Mouse (Mus musculus) neural tube, embryonic 11.5 days (tissue): ENCODE measurements around the gene Trim24. TPM values are rescaled to one million over a fixed set of nuclear protein-coding genes. Genes with fewer than 3 reads are reported as not detected.
A peak's percentile ranks its signal among the peaks of the same experiment; 100 is the strongest.

Experiments used
- ATAC-seq: fragments of 200-750 bp; cut with Nextera tagmentation; 2 replicates; pipeline ENCODE4 v1.8.0; 2017; ENCODE audit warnings: moderate number of reproducible peaks, mild to moderate bottlenecking, moderate TSS enrichment, moderate library complexity; ENCODE audit not compliant: insufficient read depth, low FRiP score, low TSS enrichment
- DNase-seq: peaks from one replicate; pipeline ENCODE4 v3.0.0-alpha.2; 2015; ENCODE audit warnings: low spot score
- H3K27ac ChIP-seq: fragments of 300-500 bp; sonication (generic); 2 replicates; pipeline ENCODE4 v1.5.1; 2014; ENCODE audit warnings: low read depth, mild to moderate bottlenecking, low read length
- H3K27me3 ChIP-seq: fragments of 300-500 bp; sonication (generic); 2 replicates; pipeline ENCODE4 v1.6.1; 2014; ENCODE audit warnings: mild to moderate bottlenecking, low read length, mixed read lengths; ENCODE audit not compliant: control insufficient read depth, insufficient read depth
- H3K36me3 ChIP-seq: fragments of 300-500 bp; sonication (generic); 2 replicates; pipeline ENCODE4 v1.6.1; 2014; ENCODE audit warnings: mild to moderate bottlenecking, low read length, moderate library complexity, mixed read lengths; ENCODE audit not compliant: control insufficient read depth, insufficient read depth
- H3K4me1 ChIP-seq: fragments of 300-500 bp; sonication (generic); 2 replicates; pipeline ENCODE4 v1.6.1; 2014; ENCODE audit warnings: low read length, mixed read lengths; ENCODE audit not compliant: control insufficient read depth, insufficient read depth
- H3K4me2 ChIP-seq: fragments of 300-500 bp; sonication (generic); 2 replicates; pipeline ENCODE4 v1.6.1; 2014; ENCODE audit warnings: low read depth, mild to moderate bottlenecking, moderate library complexity
- H3K4me3 ChIP-seq: fragments of 300-500 bp; sonication (generic); 2 replicates; pipeline ENCODE4 v1.5.1; 2014; ENCODE audit warnings: low read depth, low read length
- H3K9ac ChIP-seq: fragments of 300-500 bp; sonication (generic); 2 replicates; pipeline ENCODE4 v1.6.1; 2014; ENCODE audit warnings: mild to moderate bottlenecking, low read length
- H3K9me3 ChIP-seq: fragments of 300-500 bp; sonication (generic); 2 replicates; pipeline ENCODE4 v1.6.1; 2016; ENCODE audit warnings: low read length; ENCODE audit not compliant: control insufficient read depth
- WGBS: fragments of 180-500 bp; shearing (Covaris S2); extraction: QIAGEN DNeasy Blood & Tissue Kit; methylation state at CpG from one replicate; pipeline ENCODE4 v1.1.7; 2014; 5-methylcytosine and 5-hydroxymethylcytosine counted together
- polyA plus RNA-seq: library from polyadenylated mRNA; unstranded; fragments of >200 nt; fragmentation: Nextera tagmentation; extraction: Ambion mirVana; gene quantifications from 2 replicates; pipeline ENCODE4 v1.2.1, GENCODE M21; 2014

Gene Trim24
- polyA plus RNA-seq, 1 experiment from 2014 or later: 39.9 TPM

DNA sequence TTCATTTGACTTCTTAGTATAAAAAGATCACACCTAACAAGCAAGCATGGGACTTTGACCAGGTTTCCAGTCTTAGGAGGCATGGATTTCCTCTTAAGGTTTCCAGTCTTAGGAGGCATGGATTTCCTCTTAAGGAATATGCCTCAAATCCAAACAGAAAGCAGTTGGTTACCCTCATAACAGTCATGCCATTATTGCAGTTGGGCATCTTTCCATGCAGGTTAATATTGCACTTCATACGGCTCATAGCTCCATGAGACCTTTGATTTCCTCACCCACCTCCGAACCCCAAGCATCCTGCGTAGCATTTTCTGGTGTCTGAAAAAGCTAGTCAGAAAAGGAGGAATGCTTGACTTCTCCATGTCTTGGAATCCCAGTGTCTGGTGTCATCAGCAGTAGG is 10.0 kb downstream of the Trim24 start:
- Histone ChIP-seq H3K9ac (no peak overlapping the region), H3K4me1 (no peaks in the 10 kb centered on the region), H3K27ac (no peak overlapping the region), H3K27me3 (no peaks in the 10 kb centered on the region), H3K4me2 (no peak overlapping the region), H3K9me3 (peaks cover 17% of the 10 kb centered on the region), H3K36me3 (peaks cover 13% of the 10 kb centered on the region), H3K4me3 (no peak overlapping the region)
- DNase-seq (no peak), ATAC-seq (no peak)
- 96% methylated on average over 3 of the region's 3 CpGs for WGBS

DNA sequence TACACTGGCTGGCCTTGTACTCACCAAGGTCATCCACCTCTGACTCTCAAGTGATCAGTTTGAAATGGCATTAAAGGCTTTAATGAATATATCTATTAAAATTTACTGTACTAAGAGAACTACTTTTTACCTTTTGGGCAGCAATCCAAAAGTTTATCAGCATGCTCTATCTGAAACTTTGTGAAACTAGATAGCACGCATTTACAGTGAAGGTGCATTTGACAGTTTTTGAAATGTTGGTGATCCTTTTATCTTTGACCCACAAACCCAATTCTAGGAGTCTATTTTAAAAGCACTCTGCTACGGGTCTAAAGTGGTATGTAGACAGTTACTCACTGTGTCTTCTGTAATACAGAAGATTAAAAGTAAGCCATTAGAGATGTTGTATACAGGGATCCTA is 23.0 kb downstream of the Trim24 start:
- no peak overlapping the region for H3K9ac ChIP-seq
- DNase-seq (no peak), ATAC-seq (no peak)
- H3K4me1 ChIP-seq: no peaks in the 10 kb centered on the region
- no peaks in the 10 kb centered on the region for H3K27me3 ChIP-seq
- H3K4me2 ChIP-seq: no peak overlapping the region
- no peak overlapping the region for H3K4me3 ChIP-seq
- H3K36me3 ChIP-seq: no peaks in the 10 kb centered on the region; the same call in none of the 2 replicates
- H3K27ac ChIP-seq: no peak overlapping the region
- 0 out of 2 replicates have a peak, but pooled peaks cover 3% of the 10 kb centered on the region for H3K9me3 ChIP-seq
- WGBS: 94% methylated on average over 2 of the region's 2 CpGs

DNA sequence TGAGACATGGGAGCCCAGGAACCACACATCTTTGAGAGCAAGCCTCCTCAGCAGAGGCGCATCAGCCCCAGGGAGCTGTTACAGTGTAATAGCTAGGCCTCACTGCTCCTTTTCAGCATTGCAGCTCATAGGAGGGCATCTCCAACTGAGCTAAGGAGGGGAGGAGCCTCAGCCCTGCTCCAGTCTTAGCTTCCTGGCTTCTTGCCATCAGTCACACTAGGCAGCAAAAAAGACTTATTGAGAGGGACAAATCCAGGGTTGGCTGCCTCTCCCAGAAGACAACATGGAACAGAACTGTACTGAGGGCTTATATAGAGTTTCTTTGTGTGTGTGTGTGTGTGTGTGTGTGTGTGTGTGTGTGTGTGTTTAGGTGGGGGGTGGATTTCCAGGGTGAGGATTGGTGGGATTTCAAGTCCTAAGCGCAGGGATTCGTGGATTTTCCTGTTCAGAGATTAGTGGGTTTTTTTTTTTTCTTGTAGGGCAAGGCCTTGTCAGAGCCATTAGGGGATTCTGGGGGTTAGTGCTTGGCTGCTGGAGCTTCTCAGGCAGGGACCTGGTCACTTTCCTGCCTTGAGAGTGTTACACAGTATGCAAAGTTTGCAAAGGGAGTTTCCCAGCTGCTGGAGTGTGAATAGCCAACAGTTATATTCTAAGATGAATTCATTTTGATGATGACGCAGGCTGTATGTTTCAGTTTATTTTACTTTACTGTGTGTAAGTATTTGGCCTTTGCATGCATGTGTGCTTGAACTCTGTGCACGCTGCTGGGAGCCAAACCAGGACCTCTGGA is 25.2 kb downstream of the Trim24 start:
- Histone ChIP-seq H3K9ac (no peak overlapping the region), H3K4me1 (no peaks in the 10 kb centered on the region), H3K4me3 (no peak overlapping the region), H3K27me3 (no peaks in the 10 kb centered on the region), H3K36me3 (no peaks in the 10 kb centered on the region; the same call in none of the 2 replicates), H3K4me2 (no peak overlapping the region), H3K27ac (no peak overlapping the region), H3K9me3 (0 out of 2 replicates have a peak, but pooled peaks cover 3% of the 10 kb centered on the region)
- DNase-seq (peak; percentile 13), ATAC-seq (no peak; the same call in 1 of the 2 replicates)
- 85% methylated on average over 5 of the region's 5 CpGs for WGBS

DNA sequence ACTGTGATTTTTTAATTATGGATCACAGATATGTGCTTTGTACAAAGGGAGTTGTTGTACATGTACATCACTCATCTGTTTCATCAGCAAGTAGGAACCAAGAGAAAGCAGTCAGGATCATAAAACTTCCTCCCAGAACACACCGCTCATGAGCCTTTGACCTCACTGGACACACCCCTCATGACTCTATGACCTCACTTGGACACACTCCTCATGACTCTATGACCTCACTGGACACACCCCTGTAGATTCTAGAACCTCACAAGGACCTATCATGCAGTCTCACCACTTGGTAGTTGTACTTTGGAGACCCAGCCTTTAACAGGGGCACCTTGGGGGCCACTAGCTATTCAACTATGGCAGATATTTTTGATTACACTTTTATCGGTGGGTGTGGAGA is 29.6 kb downstream of the Trim24 start:
- H3K27ac ChIP-seq: no peak overlapping the region
- 87% methylated on average over 2 of the region's 2 CpGs for WGBS
- ATAC-seq (no peak), DNase-seq (no peak)
- H3K4me3 ChIP-seq: no peak overlapping the region
- no peaks in the 10 kb centered on the region for H3K9me3 ChIP-seq
- no peak overlapping the region for H3K4me2 ChIP-seq
- H3K36me3 ChIP-seq: peaks cover 3% of the 10 kb centered on the region; the same call in 1 of the 2 replicates
- H3K4me1 ChIP-seq: no peaks in the 10 kb centered on the region
- H3K27me3 ChIP-seq: no peaks in the 10 kb centered on the region
- H3K9ac ChIP-seq: no peak overlapping the region

GRCm38 (mm10) chr6:37901791-37902190 is 31.2 kb downstream of the Trim24 start:
- no peak overlapping the region for H3K4me2 ChIP-seq
- H3K9ac ChIP-seq: no peak overlapping the region
- H3K9me3 ChIP-seq: no peaks in the 10 kb centered on the region
- H3K27ac ChIP-seq: no peak overlapping the region
- 98% methylated on average over 2 of the region's 2 CpGs for WGBS
- no peak for DNase-seq
- no peak for ATAC-seq
- no peak overlapping the region for H3K4me3 ChIP-seq
- no peaks in the 10 kb centered on the region for H3K27me3 ChIP-seq
- no peaks in the 10 kb centered on the region for H3K4me1 ChIP-seq
- H3K36me3 ChIP-seq: peaks cover 10% of the 10 kb centered on the region

DNA sequence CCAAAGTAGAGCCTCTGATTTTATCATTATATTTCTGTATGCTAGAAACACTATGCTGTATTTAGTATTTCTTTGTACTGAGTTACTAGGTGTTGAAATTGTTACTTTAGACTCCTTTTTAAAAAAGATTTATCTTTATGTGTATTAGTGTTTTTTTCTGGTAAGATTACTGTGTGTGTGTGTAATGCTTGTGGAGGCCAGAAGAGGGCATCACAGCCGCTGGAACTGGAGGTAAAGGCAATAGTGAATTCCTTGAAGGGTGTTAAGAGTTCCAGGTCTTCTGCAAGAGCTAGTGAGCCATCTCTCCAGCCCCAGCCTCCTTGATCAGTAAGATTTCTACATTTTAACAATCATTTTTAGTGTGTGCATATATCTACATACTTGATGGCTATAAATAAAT is 33.2 kb downstream of the Trim24 start:
- ATAC-seq (no peak), DNase-seq (no peak)
- H3K4me1 ChIP-seq: no peaks in the 10 kb centered on the region
- H3K27ac ChIP-seq: no peak overlapping the region
- peaks cover 11% of the 10 kb centered on the region for H3K36me3 ChIP-seq
- no peak overlapping the region for H3K4me2 ChIP-seq
- H3K4me3 ChIP-seq: no peak overlapping the region
- H3K9me3 ChIP-seq: no peaks in the 10 kb centered on the region
- WGBS: 85% methylated on average over 1 of the region's 1 CpGs
- no peaks in the 10 kb centered on the region for H3K27me3 ChIP-seq
- H3K9ac ChIP-seq: no peak overlapping the region

DNA sequence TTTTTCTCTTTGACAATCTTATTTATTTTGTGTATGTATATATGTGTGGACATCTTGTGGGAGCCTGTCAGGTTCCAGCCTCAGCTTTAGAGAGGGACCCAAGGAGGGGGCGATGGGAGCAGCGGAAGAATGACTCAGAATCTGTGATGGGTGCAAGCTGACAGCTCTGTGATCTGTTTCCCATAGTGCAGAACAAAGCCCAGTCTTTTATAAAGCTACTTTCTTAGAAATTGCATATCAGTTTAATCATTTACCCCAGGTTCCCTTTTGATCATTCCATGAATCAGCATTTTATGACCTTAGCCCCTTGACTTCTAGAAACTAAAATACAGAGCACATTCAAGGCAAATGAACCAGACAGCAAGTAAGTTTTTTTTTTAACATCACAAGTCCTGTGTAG is 42.9 kb downstream of the Trim24 start:
- Histone ChIP-seq H3K4me3 (no peak overlapping the region), H3K9ac (no peak overlapping the region), H3K27me3 (no peaks in the 10 kb centered on the region), H3K9me3 (no peaks in the 10 kb centered on the region), H3K36me3 (peaks cover 4% of the 10 kb centered on the region; the same call in 1 of the 2 replicates), H3K4me2 (no peak overlapping the region), H3K27ac (no peak overlapping the region), H3K4me1 (no peaks in the 10 kb centered on the region)
- WGBS: 79% methylated on average over 2 of the region's 2 CpGs
- no peak for DNase-seq
- ATAC-seq: no peak

DNA sequence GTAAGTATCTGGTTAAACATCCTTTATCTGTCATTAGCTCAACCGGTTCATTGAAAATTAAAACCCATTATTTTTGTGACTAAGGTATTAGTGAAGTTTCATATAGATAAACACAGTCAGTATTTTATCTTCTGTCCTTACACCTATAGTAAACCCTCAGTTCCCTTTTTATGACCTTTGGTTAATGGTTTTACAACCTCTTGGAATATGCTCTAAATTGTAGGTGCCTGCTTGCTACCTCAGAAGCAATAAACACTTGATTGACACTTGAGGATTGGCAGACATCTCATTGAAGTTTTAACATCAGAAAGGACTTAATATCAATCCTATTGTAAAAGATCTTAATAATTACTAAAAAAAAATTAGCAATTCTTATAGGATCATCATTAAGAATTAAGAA is 54.5 kb downstream of the Trim24 start:
- no peaks in the 10 kb centered on the region for H3K4me1 ChIP-seq
- H3K4me3 ChIP-seq: no peak overlapping the region
- no peak for ATAC-seq
- H3K27ac ChIP-seq: no peak overlapping the region
- DNase-seq: no peak
- H3K27me3 ChIP-seq: no peaks in the 10 kb centered on the region
- no peak overlapping the region for H3K4me2 ChIP-seq
- no peaks in the 10 kb centered on the region for H3K9me3 ChIP-seq
- 71% methylated on average over 1 of the region's 1 CpGs for WGBS
- no peak overlapping the region for H3K9ac ChIP-seq
- peaks cover 2% of the 10 kb centered on the region; the same call in 1 of the 2 replicates for H3K36me3 ChIP-seq

DNA sequence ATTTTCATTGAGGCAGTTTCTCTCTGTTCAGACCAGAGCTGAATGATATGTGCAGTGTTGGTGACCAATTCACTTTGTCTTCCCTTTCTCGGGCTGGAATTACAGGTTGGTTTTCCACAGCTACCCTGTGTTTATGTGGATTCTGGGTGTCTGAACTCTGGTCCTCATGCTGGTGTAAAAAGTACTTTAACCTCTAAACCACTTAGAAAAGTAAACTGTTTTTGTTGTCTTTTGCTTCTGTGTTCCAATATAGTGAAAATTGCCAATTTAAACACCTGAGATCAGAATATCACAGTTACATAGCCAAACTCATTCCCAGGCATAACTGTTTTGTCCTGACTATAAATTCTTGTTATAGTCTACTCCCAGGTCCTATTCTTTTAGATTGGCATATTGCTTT is 56.1 kb downstream of the Trim24 start:
- Histone ChIP-seq H3K9me3 (no peaks in the 10 kb centered on the region), H3K9ac (no peak overlapping the region), H3K4me2 (no peak overlapping the region), H3K4me1 (no peaks in the 10 kb centered on the region), H3K27ac (no peak overlapping the region), H3K36me3 (peaks cover 2% of the 10 kb centered on the region), H3K4me3 (no peak overlapping the region), H3K27me3 (no peaks in the 10 kb centered on the region)
- DNase-seq: no peak
- WGBS: 95% methylated on average over 1 of the region's 1 CpGs
- no peak for ATAC-seq
